Mouse (Mus musculus): Measurements from ENCODE around the gene Mllt11.
A peak's percentile ranks its signal among the peaks of the same experiment; 100 is the strongest.

The Mllt11 gene

GRCm38 (mm10) chr3:95246465-95247231 is 14.7 kb upstream of the Mllt11 start:
- no peak for DNase-seq (ENCODE audit: low read depth in 1 of 2, low spot score in 2 of 2)

GRCm38 (mm10) chr3:95243086-95243485 is 11.1 kb upstream of the Mllt11 start:
- DNase-seq (ENCODE audit: low read depth in 1 of 2, low spot score in 2 of 2), result no peak

- DNase-seq (ENCODE audit: low read depth in 1 of 2, low spot score in 2 of 2), result no peak
Measured at GRCm38 (mm10) chr3:95241498-95241897, 9.5 kb upstream of the Mllt11 start, which contains the start of gene Gm128. Gm128 (minus strand) TSS chr3:95241598.

GRCm38 (mm10) chr3:95240900-95241299 is 8.9 kb upstream of the Mllt11 start:
- no peak for DNase-seq (ENCODE audit: low read depth in 1 of 2, low spot score in 2 of 2)

GRCm38 (mm10) chr3:95239971-95240370 is 8.0 kb upstream of the Mllt11 start:
- no peak for DNase-seq (ENCODE audit: low read depth in 1 of 2, low spot score in 2 of 2)

- no peak for DNase-seq (ENCODE audit: low read depth in 1 of 2, low spot score in 2 of 2)
Measured at GRCm38 (mm10) chr3:95239022-95239421, 7.1 kb upstream of the Mllt11 start.

GRCm38 (mm10) chr3:95237541-95238099 is 5.6 kb upstream of the Mllt11 start:
- DNase-seq (ENCODE audit: low read depth in 1 of 2, low spot score in 2 of 2), result no peak

- no peak for DNase-seq (ENCODE audit: low read depth in 1 of 2, low spot score in 2 of 2)
Measured at GRCm38 (mm10) chr3:95235386-95236301, 3.7 kb upstream of the Mllt11 start.

- no peak for DNase-seq (ENCODE audit: low read depth in 1 of 2, low spot score in 2 of 2)
Measured at GRCm38 (mm10) chr3:95233303-95233980, 1.5 kb upstream of the Mllt11 start.

- no peak for DNase-seq (ENCODE audit: low read depth in 1 of 2, low spot score in 2 of 2)
Measured at GRCm38 (mm10) chr3:95232771-95233170, 800 bp upstream of the Mllt11 start.

GRCm38 (mm10) chr3:95230495-95231297 is 1.3 kb downstream of the Mllt11 start:
- DNase-seq (ENCODE audit: low read depth in 1 of 2, low spot score in 2 of 2), result no peak

- DNase-seq (ENCODE audit: low read depth in 1 of 2, low spot score in 2 of 2), result peak in 1 of 2 experiments; percentile 45
Measured at GRCm38 (mm10) chr3:95229781-95230494, 2.0 kb downstream of the Mllt11 start.

GRCm38 (mm10) chr3:95228894-95229780 is 2.8 kb downstream of the Mllt11 start:
- peak in 1 of 2 experiments; percentile 18 for DNase-seq (ENCODE audit: low read depth in 1 of 2, low spot score in 2 of 2)

- peak in 1 of 2 experiments; percentile 67 for DNase-seq (ENCODE audit: low read depth in 1 of 2, low spot score in 2 of 2)
Measured at GRCm38 (mm10) chr3:95228148-95228893, 3.6 kb downstream of the Mllt11 start, which contains the start of gene Cdc42se1. Cdc42se1 (plus strand) TSS chr3:95228732.

- DNase-seq (ENCODE audit: low read depth in 1 of 2, low spot score in 2 of 2), result no peak
Measured at GRCm38 (mm10) chr3:95227214-95227613, 4.8 kb downstream of the Mllt11 start.

- DNase-seq (ENCODE audit: low read depth in 1 of 2, low spot score in 2 of 2), result no peak
Measured at GRCm38 (mm10) chr3:95224295-95224694, 7.7 kb downstream of the Mllt11 start.

- DNase-seq (ENCODE audit: low read depth in 1 of 2, low spot score in 2 of 2), result no peak
Measured at GRCm38 (mm10) chr3:95223041-95223440, 8.9 kb downstream of the Mllt11 start.

All from monocyte, adult 2 months (primary cell).